Mouse (Mus musculus) natural killer cell, adult 2 months (primary cell): ENCODE data around the gene Pa2g4.

Experiments used
- DNase-seq, 2 experiments: peaks; one replicate each; pipeline ENCODE4 v3.0.0; 2022; ENCODE audit warnings: low spot score in 2 of 2

Pa2g4 gene

DNA sequence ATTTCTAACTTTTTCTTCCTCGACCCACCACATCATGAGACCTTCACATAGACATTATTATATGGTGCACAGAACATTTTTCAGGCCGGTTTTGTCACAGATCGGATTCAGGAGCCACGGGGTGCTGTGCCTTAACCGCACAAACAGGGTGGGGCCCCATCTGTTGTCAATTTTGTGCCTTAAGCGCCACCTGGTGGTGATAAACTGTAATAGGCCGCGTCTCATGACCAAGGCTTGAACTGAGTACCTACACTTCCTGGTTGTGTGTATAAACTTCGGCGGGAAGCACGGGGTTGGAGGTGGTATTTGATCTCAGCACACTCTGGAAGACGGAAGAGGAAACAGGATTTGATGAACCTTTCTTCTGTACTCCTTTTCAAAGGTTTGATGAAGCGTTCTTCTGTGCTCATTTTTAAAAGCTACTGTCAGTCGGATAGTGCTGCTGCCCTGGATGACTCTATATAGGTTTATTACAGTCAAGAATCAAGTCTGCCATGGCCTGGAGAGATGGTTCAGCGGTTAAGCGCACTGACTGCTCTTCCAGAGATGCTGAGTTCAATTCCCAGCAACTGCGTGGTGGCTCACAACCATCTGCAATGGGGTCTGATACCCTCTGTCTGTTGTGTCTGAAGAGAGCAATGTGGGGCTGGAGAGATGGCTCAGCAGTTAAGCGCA lies 29.4 kb downstream of the Pa2g4 start:
- DNase-seq: peak; percentile 91 to 94

DNA sequence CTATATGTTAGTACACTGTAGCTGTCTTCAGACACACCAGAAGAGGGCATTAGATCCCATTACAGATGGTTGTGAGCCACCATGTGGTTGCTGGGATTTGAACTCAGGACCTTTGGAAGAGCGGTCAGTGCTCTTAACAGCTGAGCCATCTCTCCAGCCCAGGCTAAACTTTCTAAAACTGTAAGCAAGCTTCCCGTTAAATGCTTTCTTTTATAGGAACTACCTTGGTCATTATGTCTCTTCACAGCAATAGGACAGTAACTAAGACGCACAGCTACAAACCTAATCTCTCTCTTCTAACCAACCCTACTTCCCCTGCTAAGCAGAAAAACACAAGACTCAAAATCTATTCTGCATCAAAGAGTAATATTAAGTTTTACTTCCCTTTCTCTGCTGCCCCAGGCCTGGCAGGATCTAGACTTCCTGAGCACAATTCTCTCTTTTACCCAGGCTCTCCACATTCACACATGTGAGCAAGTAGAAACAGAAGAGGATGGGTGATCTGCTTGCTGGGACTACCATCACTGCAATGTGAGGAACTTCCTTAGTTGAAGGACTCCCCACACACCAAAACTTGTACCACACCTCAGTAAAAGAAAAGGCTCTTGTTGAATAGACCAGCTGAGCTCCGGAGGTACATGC lies 30.0 kb downstream of the Pa2g4 start:
- no peak for DNase-seq

DNA sequence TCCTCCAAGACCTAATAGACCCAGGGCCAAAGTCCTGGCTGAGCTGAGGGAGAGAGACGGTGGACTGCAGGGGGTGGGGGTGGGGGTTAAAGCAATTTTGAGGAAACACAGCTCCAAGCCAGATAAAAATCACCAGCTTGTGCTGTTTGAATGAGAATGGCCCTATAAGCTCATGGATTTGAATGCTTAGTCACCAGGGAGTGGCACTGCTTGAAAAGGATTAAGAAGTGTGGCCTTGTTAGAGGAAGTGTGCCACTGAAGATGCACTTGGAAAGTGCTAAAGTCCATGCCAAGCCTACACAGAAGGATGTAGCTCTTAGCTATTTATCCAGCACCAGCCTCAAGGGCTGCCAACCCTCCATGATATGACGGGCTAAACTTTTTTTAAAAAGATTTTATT lies 30.6 kb downstream of the Pa2g4 start:
- DNase-seq: no peak

DNA sequence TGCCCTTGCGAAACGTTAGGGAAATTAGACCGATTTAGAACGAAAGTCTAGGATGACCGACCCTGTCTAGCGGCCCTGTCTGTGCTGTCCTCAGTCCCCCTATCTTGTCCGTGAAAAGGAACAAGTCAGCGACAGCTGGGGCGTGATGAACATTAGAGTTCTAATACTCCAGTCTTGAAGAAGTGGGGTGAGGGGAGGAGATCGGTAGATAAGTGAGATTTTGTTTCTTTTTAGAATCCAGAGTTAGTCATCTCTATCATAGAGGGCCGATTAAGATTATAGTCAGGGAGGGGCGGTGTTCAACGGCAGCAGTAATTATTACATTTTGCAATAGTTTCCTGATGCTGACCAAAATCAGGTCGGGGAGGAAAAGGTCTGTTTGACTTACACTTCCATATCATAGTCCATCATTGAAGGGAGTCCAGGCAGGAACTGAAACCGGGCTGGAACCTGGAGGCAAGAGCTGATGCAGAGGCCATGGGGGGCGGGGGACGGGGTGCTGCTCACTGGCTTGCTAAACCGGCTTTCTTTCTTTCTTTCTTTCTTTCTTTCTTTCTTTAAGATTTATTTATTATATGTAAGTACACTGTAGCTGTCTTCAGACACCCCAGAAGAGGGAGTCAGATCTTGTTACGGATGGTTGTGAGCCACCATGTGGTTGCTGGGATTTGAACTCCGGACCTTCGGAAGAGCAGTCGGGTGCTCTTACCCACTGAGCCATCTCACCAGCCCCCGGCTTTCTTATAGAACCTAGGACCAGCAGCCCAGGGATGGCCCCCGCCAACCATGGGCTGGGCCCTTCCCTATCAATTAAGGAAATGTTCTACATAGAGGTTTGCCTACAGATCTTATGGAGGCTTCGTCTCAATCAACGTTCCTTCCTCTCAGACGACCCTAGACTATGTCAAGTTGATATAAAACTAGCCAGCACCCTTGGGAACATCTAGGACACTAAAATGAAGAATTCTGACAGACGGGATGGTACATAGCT lies 39.1 kb downstream of the Pa2g4 start:
- DNase-seq: no peak

DNA sequence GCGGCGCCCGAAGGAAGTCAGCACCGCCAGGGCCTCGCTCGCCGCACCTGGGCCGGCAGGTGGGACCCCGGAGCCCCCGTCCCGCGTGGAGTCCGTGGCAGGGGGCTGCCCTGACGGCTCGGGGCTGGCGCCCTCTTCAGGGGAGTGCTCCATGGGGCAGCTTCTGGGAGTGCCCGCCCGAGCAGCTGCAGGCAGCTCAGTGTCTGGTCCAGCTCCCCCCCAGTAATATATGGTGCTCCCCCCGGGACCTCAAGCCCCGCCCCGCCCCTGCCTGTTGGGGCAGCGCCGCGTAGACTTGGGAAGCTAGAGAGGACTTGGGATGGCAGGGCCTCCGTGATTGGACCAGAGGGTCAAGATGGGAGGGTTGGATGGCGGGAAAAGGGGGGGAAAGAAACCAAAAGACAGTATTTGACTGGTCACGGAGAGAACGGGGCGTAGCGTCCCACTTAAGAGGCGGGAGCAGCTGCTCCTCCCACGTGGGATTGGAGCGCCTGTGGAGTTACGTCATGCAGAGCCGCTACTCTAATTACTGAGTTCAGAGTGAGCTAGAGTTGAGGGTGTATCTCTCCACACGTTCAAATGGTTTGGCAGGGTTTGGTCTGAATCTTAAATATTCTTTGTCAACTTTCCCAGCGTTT lies 40.0 kb downstream of the Pa2g4 start, which contains the start of gene Esyt1:
TSS of gene Esyt1 (minus strand) at position 201 of the 638 bp plus-strand sequence.
- DNase-seq: peak; percentile 94

DNA sequence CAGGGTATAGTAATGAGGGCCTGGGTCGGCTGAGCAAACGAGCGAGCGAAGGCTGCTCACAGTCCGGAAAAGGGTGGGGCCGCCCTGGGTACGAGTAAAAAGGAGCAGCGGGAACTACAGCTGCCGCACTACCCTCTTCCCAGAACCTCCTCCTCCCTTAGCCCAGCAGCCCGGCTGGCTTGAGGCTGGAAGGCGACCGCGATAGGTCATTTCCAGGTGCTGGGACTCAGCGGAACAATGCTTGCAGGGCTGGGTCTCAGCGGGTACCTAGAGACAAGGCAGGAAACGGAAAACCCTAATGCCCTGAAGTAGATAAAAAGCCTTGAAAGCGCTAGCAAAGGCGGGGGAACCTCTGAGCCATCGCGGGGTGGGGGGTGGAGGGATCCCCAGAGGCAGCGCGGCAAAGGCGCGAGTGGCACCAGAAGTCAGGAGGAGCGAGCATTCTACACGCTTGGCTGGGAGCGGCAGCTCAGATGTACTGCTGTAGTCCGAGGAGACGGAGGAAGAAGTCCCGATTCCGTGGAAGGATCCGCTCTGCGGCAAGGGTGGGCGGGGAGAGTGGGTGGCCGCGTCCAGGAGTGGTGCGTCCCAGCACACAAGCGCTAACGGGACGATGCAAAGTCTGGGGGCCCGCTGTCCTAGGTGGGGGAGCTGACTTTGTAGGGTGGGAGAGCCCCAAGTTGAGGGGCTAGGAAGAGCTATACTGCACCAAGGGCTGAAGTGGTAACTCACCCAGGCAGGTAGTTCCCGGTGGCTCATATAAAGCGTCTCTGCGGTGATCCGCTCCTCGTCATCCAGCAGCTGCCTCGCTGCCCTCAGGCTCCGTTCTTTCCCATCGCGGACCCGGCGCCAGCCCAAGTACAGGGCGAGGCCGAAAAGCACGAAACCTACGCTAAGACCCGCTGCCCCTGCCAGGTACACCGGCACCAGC lies 40.8 kb downstream of the Pa2g4 start:
- DNase-seq: peak; percentile 57 to 66

DNA sequence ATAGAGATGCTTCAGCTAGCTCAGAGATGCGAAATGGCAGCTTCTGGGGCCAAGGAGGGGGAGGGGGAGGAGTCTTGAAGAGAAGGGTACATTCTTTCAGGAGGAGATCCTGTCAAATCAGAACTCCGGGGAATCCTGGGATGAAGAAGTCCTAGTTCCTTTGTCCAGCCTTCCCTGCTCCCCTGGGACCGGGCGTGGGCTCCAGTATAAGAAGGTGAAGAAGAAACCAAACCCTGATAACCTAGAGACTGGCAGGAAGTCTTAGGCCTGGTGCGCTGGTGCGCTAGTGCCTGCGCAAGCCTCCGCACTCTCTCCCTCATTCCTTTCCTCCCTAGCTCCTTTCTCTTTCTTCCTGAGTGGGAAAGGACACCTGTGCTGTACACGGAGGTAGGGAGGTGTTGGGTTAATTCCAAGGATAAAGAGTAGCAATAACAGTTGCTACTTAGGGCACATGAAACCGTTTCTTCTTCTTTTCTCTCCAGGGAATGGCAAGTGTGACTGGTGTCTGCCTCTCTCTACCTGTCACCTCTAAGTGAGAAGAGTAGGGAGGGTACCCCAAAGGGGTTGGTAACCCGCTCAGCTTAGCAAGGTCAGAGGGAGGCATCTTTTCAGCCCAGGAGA lies 41.6 kb downstream of the Pa2g4 start:
- DNase-seq: peak in 1 of 2 experiments; percentile 16

DNA sequence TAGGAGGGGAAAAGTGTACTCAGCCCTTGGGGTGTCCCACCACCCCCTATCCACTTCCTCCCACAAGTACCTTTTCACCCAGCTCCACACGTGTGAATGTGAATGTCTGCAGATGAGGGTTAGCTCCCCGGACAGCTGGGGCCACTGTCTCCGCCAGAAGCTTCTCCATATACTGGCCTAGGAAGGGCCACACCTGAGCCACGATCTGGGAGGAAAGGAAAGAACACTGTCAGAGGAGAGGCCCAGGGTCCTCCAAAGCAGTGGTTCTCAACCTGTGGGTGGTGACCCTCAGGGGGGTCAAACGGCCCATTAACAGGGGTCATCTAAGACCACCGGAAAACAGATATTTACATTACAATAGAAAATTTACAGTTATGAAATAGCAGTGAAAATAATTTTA lies 43.4 kb downstream of the Pa2g4 start:
- DNase-seq: no peak

DNA sequence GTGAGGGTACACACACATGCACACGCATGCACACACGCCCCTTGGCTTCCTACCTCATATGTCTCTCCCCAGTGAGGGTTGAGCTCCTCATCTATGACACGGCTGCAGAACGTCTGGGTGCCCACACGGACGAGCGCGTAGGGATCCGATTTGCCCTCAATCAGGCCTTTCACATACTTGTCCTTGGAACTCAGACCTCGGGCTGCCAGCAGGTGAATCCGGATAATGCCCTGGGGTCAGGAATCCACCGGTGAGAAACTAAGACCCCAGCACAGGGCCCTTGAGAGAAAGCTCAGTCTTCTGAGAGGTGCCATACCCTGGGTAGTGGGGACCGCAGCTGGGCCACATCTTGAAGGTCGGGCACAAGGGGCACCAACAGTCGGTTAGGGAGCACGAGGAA lies 45.2 kb downstream of the Pa2g4 start:
- DNase-seq: no peak

DNA sequence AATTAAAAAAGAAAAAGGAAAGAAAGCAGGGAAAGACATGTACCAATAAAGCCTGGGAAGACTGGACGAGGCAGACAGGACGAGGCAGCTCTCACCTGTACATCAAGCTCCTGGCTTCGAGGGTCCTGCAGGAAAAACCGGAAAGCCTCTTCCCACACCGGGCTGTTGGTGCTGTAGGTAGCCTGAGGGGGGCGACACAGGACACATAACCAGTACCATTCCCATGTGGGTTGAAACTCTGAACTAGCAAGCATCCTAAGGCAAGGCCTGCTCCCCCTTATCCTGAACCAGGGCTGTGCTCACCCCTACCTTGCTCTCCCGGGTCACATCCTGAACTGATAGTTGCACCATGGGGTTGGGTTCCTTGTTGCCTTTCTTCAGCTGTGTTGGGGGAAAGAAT lies 47.0 kb downstream of the Pa2g4 start:
- DNase-seq: peak in 1 of 2 experiments; percentile 41

DNA sequence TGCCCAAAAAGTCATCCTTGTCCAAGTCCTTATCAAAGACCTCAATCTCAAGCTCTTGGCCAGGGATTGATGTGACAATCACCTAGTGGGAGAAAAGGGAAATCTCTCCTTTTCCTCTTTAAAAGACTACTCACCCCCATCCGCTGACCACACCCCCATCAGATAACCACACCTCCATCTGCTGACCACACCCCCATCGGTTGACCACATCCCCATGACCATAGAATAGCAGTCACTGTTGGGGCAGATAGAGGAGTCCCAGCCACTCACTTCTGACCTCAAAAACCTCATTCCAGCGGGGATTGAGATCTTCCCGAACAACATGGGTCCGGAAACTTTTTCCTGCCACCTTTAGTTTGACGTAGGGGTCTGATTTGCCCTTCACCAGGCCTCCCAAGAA lies 49.1 kb downstream of the Pa2g4 start:
- DNase-seq: peak in 1 of 2 experiments; percentile 53

DNA sequence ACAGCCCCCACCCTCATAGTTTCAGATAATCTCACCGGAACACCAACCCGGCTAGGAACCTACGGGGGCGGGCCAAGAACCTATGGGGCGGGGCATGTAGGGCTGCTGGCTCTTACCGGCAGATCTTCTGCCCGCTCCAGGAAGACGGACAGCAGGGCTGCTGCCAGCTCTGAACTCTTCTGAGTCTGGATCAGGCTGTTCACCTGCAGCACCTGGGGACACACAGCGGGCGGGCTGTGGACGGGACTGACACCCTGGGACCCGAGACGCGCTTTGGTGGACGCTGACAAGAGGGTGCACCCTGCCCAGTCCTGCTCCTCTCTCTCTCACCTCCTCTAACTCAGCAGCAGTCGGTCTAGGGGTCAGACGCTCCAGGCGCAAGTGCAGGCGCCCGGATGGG lies 49.8 kb downstream of the Pa2g4 start:
- DNase-seq: no peak

DNA sequence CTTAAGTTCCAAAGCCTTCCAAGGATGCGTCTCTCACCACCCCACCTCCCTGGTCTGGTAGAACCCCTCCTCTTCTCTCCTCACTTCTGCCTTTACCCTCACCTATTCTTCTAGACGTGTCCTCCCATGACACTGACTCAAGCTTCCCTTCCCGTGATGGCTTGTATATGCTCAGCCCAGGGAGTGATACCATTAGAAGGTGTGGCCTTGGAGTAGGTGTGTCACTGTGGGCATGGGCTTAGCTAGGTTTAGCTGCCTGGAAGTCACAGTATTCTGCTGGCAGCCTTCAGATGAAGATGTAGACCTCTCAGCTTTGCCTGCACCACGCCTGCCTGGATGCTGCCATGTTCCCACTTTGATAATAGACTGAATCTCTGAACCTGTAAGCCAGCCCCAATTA lies 50.7 kb downstream of the Pa2g4 start:
- no peak for DNase-seq

DNA sequence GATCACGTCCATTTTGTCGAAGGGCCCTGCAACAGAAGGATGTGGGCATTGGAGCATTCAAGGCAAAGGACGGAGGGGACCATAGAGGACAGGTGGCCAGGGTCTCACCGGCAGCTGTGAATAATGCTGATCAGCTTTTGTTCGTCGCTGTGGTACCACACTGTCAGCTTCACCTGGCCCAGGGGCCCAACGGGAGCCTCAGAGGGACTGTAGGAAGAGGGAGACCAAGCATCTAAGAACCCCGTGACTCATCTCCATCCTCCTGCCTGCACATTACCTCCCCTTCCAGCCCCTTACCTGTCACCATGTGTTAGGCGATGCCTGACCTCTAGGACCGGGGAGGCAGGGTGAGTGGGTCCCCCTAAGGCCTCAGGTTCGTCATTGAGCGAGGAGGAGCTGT lies 54.0 kb downstream of the Pa2g4 start:
- DNase-seq: no peak

DNA sequence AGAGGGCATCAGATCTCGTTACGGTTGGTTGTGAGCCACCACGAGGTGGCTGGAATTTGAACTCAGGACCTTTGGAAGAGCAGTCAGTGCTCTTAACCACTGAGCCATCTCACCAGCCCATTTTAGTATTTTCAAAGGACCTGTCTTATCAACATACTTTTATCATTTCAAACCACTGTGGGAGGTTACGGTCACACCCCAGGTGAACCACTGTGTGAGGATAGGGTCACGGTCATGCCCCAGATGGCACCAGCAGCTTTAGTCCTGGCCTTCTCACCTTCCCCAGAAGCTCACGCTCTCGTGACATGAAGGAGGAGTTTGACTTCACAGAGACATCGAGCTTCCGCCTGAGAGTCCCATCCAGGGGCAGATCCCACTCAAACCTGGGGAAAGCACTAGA lies 54.6 kb downstream of the Pa2g4 start:
- no peak for DNase-seq

DNA sequence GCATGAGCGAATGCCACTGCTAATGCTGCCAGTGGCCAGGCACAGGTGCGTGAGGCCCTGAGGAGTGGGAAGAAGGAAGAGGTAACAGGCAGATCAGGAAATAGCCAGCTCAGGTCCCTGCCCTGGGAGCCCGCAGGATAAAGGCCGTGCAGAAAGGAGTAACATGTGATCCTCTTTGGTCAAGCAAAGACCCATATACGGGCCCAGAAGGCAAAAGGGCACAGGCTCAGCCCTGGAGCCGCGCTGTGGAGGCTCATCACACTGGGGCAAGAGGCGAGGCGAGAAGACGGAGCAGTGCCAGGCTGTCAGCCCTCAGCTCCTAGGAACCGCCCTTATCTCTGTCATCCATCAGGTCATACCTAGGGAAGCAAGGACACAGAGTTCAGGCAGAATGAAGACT lies 55.5 kb downstream of the Pa2g4 start:
- no peak for DNase-seq

DNA sequence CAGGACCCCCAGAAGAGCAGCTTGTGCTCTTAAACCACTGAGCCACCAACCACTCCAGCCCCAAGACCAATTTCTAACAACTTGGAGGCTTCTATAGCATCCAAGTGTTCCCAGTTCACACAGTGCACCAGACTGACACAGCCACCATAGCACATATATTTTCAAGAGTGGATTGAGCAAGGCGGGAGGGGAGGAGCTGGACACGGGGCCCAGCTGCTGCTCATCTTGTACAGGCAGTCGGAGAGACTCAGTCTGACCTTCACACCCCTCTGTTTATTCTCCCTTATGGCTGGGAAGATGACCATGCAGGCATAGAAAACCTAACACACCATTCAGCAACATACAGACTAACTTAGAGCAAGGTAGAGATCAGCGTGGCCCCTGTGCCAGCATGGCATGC lies 56.0 kb downstream of the Pa2g4 start:
- no peak for DNase-seq

DNA sequence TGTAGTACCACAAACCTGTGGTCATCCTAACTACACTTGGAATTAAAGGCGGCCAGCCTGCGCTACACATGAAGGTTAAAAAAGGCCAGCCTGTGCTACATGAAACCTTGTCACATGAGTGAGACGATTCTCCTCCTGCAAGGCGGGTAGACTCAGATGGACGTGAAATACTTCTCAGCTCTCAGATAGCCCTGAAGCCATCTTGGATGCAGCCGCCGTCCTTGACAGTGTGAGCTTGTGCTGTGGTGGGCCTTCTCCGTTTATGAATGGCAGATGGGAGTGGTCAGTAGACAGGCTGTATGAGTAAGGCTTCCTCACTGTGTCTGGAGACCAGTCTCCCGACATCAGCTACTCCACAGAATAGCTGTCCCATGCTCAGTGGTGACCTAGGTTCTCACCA lies 56.6 kb downstream of the Pa2g4 start:
- DNase-seq: no peak

DNA sequence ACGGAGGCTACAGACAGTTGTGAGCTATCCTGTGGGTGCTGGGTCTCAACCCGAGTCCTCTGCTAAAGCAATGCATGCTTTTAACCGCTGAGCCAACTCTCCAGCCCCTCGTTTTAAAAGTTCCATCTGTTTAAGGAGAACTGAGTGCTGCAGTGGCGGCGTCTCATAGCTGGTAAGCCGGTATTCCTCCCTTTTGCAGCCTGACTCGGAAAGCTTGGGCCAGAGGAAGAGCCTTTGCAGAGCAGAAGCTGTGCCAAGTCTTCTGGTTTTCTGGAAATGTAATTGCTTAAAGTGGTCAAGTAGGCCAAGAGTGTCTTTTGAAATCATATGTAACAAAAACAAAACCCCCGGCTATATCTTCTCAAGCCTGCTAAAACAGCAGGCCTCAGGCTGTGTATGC lies 57.5 kb downstream of the Pa2g4 start:
- no peak for DNase-seq
